Mouse (Mus musculus) hindbrain, embryonic 14.5 days (tissue): ENCODE results near the gene Ece1. TPM values are rescaled to one million over a fixed set of nuclear protein-coding genes. Genes with fewer than 3 reads are reported as not detected.
"Not testable (repeated sequence)": the region's sequence is repeated elsewhere in the genome, so short reads cannot be mapped to it uniquely, and the experiment has no call there.

ENCODE experiments used
- ATAC-seq: fragments of 200-750 bp; cut with Nextera tagmentation; 2 replicates; pipeline ENCODE4 v1.8.0; 2017; ENCODE audit warnings: moderate number of reproducible peaks, mild to moderate bottlenecking, moderate TSS enrichment, moderate library complexity; ENCODE audit not compliant: low FRiP score
- DNase-seq: peaks from one replicate; pipeline ENCODE4 v3.0.0-alpha.2; 2015; ENCODE audit warnings: low spot score
- H3K27ac ChIP-seq: fragments of 300-500 bp; sonication (generic); 2 replicates; pipeline ENCODE4 v1.5.1; 2014; ENCODE audit warnings: mild to moderate bottlenecking, moderate library complexity
- H3K27me3 ChIP-seq: fragments of 300-500 bp; sonication (generic); 2 replicates; pipeline ENCODE4 v1.6.1; 2014; ENCODE audit warnings: mild to moderate bottlenecking, low read length, mixed read lengths; ENCODE audit not compliant: control insufficient read depth, insufficient read depth
- H3K36me3 ChIP-seq: fragments of 300-500 bp; sonication (generic); replicated peaks from 2 replicates; pipeline ENCODE4 v1.6.1; 2014; ENCODE audit not compliant: control insufficient read depth, insufficient read depth
- H3K4me1 ChIP-seq: fragments of 300-500 bp; sonication (generic); replicated peaks from 2 replicates; pipeline ENCODE4 v1.6.1; 2014; ENCODE audit warnings: antibody characterized with exemption, low read length, mixed read lengths; ENCODE audit not compliant: control insufficient read depth, insufficient read depth
- H3K4me2 ChIP-seq: fragments of 300-500 bp; sonication (generic); replicated peaks from 2 replicates; pipeline ENCODE4 v1.6.1; 2014; ENCODE audit warnings: mild to moderate bottlenecking, moderate library complexity
- H3K4me3 ChIP-seq: fragments of 300-500 bp; sonication (generic); replicated peaks from 2 replicates; pipeline ENCODE4 v1.5.1; 2014; ENCODE audit warnings: mild to moderate bottlenecking, low read length
- H3K9ac ChIP-seq: fragments of 300-500 bp; sonication (generic); 2 replicates; pipeline ENCODE4 v1.6.1; 2014
- H3K9me3 ChIP-seq: fragments of 300-500 bp; sonication (generic); 2 replicates; pipeline ENCODE4 v1.6.1; 2016; ENCODE audit warnings: low read length; ENCODE audit not compliant: control insufficient read depth
- WGBS: fragments of 180-500 bp; shearing (Covaris S2); extraction: QIAGEN DNeasy Blood & Tissue Kit; methylation state at CpG from one replicate; pipeline ENCODE4 v1.1.7; 2014; 5-methylcytosine and 5-hydroxymethylcytosine counted together
- polyA plus RNA-seq: library from polyadenylated mRNA; unstranded; fragments of >200 nt; fragmentation: Nextera tagmentation; extraction: Ambion mirVana; gene quantifications from 2 replicates; pipeline ENCODE4 v1.2.1, GENCODE M21; 2014

The Ece1 gene
- polyA plus RNA-seq, 1 experiment from 2014 or later: 25.0 TPM

GRCm38 (mm10) chr4:137964585-137964930 lies 102.5 kb downstream of the Ece1 start:
- DNase-seq: no peak

DNA sequence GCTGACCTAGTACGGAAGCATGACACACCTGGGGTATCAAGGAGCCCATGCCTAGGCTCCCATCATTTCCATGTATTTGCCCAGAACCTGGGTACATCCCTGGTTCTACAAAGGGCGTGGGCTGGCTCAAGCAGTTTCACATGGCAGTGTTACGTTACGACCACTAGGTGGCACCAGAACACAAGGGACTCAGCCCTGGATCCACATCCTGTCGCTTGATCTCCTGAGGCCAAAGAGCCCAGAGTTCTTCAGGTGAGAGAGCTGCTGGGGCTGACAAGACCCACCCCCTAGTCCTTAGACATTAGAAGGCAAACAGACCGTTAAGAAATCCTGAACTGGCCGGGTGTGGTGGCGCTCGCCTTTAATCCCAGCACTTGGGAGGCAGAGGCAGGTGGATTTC lies 106.2 kb downstream of the Ece1 start:
- Histone ChIP-seq H3K27ac (no peak overlapping the region), H3K36me3 (peaks cover 3% of the 10 kb centered on the region), H3K27me3 (no peaks in the 10 kb centered on the region), H3K4me3 (no peak overlapping the region), H3K9me3 (no peaks in the 10 kb centered on the region), H3K4me2 (no peak overlapping the region), H3K4me1 (no peaks in the 10 kb centered on the region), H3K9ac (no peak overlapping the region)
- ATAC-seq: peak; percentile 41; the same call in 1 of the 2 replicates
- DNase-seq: peak; percentile 92
- 16% methylated on average over 9 of the region's 9 CpGs for WGBS

More at GRCm38 (mm10) chr4:137964585-137964930, 102.5 kb downstream of the Ece1 start:
- no peak overlapping the region for H3K4me2 ChIP-seq
- H3K4me1 ChIP-seq: no peaks in the 10 kb centered on the region
- 97% methylated on average over 11 of the region's 11 CpGs for WGBS
- no peaks in the 10 kb centered on the region for H3K27me3 ChIP-seq
- ATAC-seq: no peak
- no peak overlapping the region for H3K4me3 ChIP-seq
- H3K36me3 ChIP-seq: peaks cover 35% of the 10 kb centered on the region
- no peaks in the 10 kb centered on the region for H3K9me3 ChIP-seq
- H3K9ac ChIP-seq: no peak overlapping the region
- no peak overlapping the region for H3K27ac ChIP-seq

DNA sequence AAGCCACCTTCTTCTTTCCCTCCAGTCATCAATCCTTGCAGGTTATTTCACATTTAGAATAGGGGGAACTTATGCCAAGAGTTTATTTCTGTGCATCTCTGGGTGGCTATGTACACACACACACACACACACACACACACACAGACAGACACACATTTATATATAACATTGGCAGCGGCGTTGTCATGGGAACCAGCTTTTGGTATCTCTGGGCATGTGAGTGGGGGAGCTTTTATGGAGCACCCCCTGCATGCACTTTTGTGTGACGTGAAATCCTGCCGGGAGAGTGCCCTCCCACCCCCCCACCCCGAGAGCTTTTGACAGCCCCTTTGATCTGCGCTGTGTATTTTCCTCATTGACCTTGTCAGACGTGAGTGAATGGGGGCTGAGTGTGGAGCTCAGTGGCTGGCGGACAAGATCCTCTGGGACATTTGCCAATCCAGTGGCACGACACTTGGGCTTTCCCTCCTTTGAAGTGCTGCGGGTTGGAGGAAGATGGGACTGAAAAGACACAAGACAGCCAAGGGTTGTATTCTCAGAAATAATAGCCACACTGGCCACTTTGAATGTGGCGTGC lies 108.7 kb downstream of the Ece1 start:
- not testable (repeated sequence) for H3K4me3 ChIP-seq, H3K27ac ChIP-seq, H3K9ac ChIP-seq, H3K27me3 ChIP-seq, H3K36me3 ChIP-seq, H3K4me2 ChIP-seq, H3K4me1 ChIP-seq, H3K9me3 ChIP-seq, DNase-seq
- ATAC-seq: peak; percentile 47; the same call in 1 of the 2 replicates
- WGBS: no CpG with 5 or more reads among the region's 11 CpGs

DNA sequence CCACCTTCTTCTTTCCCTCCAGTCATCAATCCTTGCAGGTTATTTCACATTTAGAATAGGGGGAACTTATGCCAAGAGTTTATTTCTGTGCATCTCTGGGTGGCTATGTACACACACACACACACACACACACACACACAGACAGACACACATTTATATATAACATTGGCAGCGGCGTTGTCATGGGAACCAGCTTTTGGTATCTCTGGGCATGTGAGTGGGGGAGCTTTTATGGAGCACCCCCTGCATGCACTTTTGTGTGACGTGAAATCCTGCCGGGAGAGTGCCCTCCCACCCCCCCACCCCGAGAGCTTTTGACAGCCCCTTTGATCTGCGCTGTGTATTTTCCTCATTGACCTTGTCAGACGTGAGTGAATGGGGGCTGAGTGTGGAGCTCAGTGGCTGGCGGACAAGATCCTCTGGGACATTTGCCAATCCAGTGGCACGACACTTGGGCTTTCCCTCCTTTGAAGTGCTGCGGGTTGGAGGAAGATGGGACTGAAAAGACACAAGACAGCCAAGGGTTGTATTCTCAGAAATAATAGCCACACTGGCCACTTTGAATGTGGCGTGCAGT lies 112.9 kb downstream of the Ece1 start:
- not testable (repeated sequence) for H3K36me3 ChIP-seq
- no CpG with 5 or more reads among the region's 11 CpGs for WGBS

DNA sequence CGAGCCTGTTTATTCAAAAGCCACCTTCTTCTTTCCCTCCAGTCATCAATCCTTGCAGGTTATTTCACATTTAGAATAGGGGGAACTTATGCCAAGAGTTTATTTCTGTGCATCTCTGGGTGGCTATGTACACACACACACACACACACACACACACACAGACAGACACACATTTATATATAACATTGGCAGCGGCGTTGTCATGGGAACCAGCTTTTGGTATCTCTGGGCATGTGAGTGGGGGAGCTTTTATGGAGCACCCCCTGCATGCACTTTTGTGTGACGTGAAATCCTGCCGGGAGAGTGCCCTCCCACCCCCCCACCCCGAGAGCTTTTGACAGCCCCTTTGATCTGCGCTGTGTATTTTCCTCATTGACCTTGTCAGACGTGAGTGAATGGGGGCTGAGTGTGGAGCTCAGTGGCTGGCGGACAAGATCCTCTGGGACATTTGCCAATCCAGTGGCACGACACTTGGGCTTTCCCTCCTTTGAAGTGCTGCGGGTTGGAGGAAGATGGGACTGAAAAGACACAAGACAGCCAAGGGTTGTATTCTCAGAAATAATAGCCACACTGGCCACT lies 117.1 kb downstream of the Ece1 start:
- not testable (repeated sequence) for H3K4me1 ChIP-seq, H3K9ac ChIP-seq, H3K27ac ChIP-seq, H3K9me3 ChIP-seq, DNase-seq, H3K4me3 ChIP-seq, H3K4me2 ChIP-seq, H3K27me3 ChIP-seq, H3K36me3 ChIP-seq
- WGBS: no CpG with 5 or more reads among the region's 11 CpGs
- peak; percentile 55; the same call in 1 of the 2 replicates for ATAC-seq

More for the DNA sequence above, 112.9 kb downstream of the Ece1 start:
- not testable (repeated sequence) for H3K9ac ChIP-seq, H3K4me1 ChIP-seq, H3K4me3 ChIP-seq, H3K4me2 ChIP-seq, H3K9me3 ChIP-seq, DNase-seq, H3K27me3 ChIP-seq, H3K27ac ChIP-seq
- ATAC-seq: 0 out of 2 replicates have a peak, but pooled peaks have one; percentile 39

GRCm38 (mm10) chr4:137982869-137983268 lies 120.8 kb downstream of the Ece1 start:
- Histone ChIP-seq H3K27ac (no peak overlapping the region), H3K9me3 (no peaks in the 10 kb centered on the region), H3K4me3 (no peak overlapping the region), H3K27me3 (no peaks in the 10 kb centered on the region), H3K9ac (no peak overlapping the region), H3K4me2 (no peak overlapping the region), H3K36me3 (no peaks in the 10 kb centered on the region), H3K4me1 (no peaks in the 10 kb centered on the region)
- ATAC-seq (no peak), DNase-seq (no peak)
- WGBS: 82% methylated on average over 1 of the region's 1 CpGs

DNA sequence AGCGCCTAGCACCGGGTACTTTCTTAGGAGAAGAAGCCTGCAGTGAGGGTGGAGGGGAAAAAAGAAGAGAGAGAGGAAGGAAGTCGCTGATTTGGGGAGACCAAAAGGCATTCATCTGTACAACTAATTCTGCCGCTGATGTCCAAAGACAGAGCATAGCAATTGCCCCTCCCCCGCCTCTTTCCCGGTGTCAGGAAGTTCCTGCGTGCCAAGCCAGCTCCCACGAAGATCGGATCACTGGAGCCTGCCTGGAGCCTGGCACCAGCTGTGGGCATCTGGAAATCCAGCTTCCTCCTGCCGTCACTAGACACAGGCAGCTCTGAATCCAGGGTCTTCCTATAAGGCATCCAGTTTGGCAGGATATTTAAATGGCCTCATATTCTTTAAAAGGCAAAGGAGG lies 122.2 kb downstream of the Ece1 start:
- no peaks in the 10 kb centered on the region for H3K27me3 ChIP-seq
- WGBS: 39% methylated on average over 10 of the region's 10 CpGs
- no peak overlapping the region for H3K27ac ChIP-seq
- no peak overlapping the region for H3K4me3 ChIP-seq
- DNase-seq: no peak
- no peak for ATAC-seq
- no peak overlapping the region for H3K4me2 ChIP-seq
- H3K9me3 ChIP-seq: no peaks in the 10 kb centered on the region
- no peak overlapping the region for H3K9ac ChIP-seq
- H3K36me3 ChIP-seq: no peaks in the 10 kb centered on the region
- no peaks in the 10 kb centered on the region for H3K4me1 ChIP-seq

DNA sequence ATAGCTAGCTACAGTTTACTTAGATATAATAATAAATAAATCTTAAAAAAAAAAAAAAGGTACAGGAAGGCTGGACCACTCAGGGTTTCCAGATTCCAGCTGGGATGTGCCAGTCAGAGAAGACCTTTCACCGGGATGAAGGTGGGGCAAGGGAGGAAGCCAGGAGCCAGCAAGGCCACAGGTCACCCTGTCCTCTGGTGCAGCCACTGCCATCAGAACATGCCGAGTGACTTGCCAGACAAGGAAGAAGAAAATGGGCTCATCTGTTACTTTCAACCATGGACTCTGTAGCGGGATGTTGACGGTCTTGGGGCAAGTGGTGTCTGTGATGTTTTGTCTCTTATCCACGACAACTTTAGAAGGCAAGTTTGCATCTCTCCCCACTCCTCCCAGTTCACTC lies 122.7 kb downstream of the Ece1 start:
- Histone ChIP-seq H3K4me2 (no peak overlapping the region), H3K4me1 (no peaks in the 10 kb centered on the region), H3K27me3 (no peaks in the 10 kb centered on the region), H3K27ac (no peak overlapping the region), H3K4me3 (no peak overlapping the region), H3K9me3 (no peaks in the 10 kb centered on the region), H3K9ac (no peak overlapping the region), H3K36me3 (no peaks in the 10 kb centered on the region)
- no peak for DNase-seq
- no peak for ATAC-seq
- WGBS: 79% methylated on average over 5 of the region's 5 CpGs

DNA sequence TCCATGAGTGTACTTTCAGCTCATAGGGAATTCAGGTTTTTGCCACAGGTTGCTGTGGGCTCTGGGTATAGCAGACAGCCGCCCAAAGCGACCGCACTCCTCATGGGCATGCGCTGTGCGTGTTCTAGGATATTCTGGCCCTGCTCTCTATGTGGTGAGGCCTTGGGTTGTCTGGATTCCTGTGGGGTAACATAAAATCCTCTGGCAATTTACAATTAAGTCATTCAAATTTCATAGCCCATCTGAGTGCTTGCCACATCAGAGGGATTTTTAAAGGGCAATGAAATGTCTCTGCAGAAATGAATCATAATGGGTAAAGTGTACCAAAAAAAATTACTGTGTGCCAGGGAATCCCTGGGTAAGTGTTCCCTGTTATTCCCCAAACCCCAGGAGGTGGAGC lies 127.4 kb downstream of the Ece1 start:
- H3K27me3 ChIP-seq: no peaks in the 10 kb centered on the region
- WGBS: 84% methylated on average over 5 of the region's 5 CpGs
- DNase-seq (no peak), ATAC-seq (no peak)
- H3K9me3 ChIP-seq: no peaks in the 10 kb centered on the region
- no peaks in the 10 kb centered on the region for H3K36me3 ChIP-seq
- H3K4me2 ChIP-seq: no peak overlapping the region
- H3K4me1 ChIP-seq: peaks cover 5% of the 10 kb centered on the region
- no peak overlapping the region for H3K9ac ChIP-seq
- no peak overlapping the region for H3K27ac ChIP-seq
- no peak overlapping the region for H3K4me3 ChIP-seq
